Mouse (Mus musculus): ENCODE results near the gene Cfap299.

- no peak for TF ChIP-seq POLR2A (IDR thresholded peaks at IDR 0.05; ENCODE audit: low read depth, low read length)
- no peak for TF ChIP-seq CTCF (conservative IDR thresholded peaks at IDR 0.05 in 1 of 2, IDR thresholded peaks at IDR 0.05 in 1 of 2; ENCODE audit: low read depth in 2 of 2, low read length in 2 of 2)
- no peak for TF ChIP-seq MAX (IDR thresholded peaks at IDR 0.05; ENCODE audit: low read length)
- no peak for TF ChIP-seq HCFC1 (IDR thresholded peaks at IDR 0.05; ENCODE audit: low read depth, low read length)
These were observed 47.6 kb downstream of the Cfap299 start for GRCm38 (mm10) chr5:98376799-98377090.
